Mouse (Mus musculus): ENCODE results near the gene Tcf7l2.

Gene Tcf7l2

GRCm38 (mm10) chr19:55741439-55741928 is at the start of gene Tcf7l2:
Gene Tcf7l2 (plus strand): TSS chr19:55741820.
- peak; percentile 96 for DNase-seq (ENCODE audit: low spot score)

- no peak for DNase-seq (ENCODE audit: low spot score)
These were observed 47.0 kb upstream of the Tcf7l2 start for GRCm38 (mm10) chr19:55694651-55695050.

GRCm38 (mm10) chr19:55695418-55695817 is 46.2 kb upstream of the Tcf7l2 start:
- no peak for DNase-seq (ENCODE audit: low spot score)

- DNase-seq (ENCODE audit: low spot score): no peak
These were observed 42.7 kb upstream of the Tcf7l2 start for GRCm38 (mm10) chr19:55698892-55699291.

GRCm38 (mm10) chr19:55700214-55700568 is 41.4 kb upstream of the Tcf7l2 start:
- no peak for DNase-seq (ENCODE audit: low spot score)

DNA sequence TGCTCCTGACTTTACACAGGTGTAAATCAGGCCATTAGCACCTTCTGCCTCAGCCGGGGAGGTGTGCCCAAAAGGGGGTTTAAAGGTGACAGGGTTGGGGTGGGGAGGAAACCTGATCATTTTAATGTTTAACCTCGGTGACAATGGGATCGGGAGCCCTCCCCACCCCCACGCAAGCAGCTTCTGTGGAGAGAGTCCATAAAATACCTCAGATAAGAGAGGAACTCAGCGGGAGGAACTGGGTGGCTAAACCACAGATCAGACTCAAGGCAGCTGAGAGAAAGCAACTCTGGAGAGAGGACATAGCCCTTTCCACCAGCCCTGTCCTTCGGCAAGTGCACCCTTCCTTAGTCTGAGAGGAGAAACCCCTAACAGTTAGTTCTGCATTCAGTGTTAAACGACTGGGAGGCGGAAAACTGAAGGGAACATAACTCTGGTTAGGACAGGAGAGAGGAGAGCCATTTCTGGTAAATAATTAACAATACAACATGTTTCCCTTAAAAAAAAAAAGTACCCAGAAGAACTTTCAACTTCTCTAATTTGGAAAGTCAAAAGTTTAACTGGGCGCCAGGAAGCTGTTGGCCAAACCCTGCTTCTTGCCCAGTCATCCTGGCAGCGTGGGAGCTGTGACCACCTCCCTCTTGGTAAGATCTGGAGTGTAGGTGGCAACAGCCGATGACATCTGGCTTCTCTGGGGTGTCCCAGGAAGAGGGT is 40.9 kb upstream of the Tcf7l2 start:
- peak; percentile 47 for DNase-seq (ENCODE audit: low spot score)

GRCm38 (mm10) chr19:55701283-55701633 is 40.4 kb upstream of the Tcf7l2 start:
- no peak for DNase-seq (ENCODE audit: low spot score)

DNA sequence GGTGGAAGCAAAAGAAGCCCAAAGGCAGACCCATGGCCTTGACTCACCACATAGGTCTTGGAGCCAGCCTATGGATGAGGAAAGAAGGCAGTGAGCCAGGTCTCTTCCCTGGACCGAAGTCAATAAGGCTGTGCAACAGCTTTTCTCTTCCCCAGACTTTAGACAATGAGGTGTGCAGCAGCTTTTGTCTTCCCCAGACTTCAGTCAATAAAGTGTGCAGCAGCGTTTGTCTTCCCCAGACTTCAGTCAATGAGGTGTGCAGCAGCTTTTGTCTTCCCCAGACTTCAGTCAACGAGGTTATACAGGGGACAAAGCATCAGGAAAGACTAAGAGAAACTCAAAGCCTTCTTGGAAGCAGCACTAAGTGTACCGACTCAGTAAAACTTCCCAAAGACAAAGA is 39.5 kb upstream of the Tcf7l2 start:
- DNase-seq (ENCODE audit: low spot score): no peak

GRCm38 (mm10) chr19:55702716-55703115 is 38.9 kb upstream of the Tcf7l2 start:
- DNase-seq (ENCODE audit: low spot score): no peak

- no peak for DNase-seq (ENCODE audit: low spot score)
These were observed 37.5 kb upstream of the Tcf7l2 start for GRCm38 (mm10) chr19:55704071-55704470.

GRCm38 (mm10) chr19:55706300-55706699 is 35.3 kb upstream of the Tcf7l2 start:
- DNase-seq (ENCODE audit: low spot score): no peak

- no peak for DNase-seq (ENCODE audit: low spot score)
These were observed 34.8 kb upstream of the Tcf7l2 start for GRCm38 (mm10) chr19:55706806-55707205.

- no peak for DNase-seq (ENCODE audit: low spot score)
These were observed 33.5 kb upstream of the Tcf7l2 start for GRCm38 (mm10) chr19:55708031-55708554.

DNA sequence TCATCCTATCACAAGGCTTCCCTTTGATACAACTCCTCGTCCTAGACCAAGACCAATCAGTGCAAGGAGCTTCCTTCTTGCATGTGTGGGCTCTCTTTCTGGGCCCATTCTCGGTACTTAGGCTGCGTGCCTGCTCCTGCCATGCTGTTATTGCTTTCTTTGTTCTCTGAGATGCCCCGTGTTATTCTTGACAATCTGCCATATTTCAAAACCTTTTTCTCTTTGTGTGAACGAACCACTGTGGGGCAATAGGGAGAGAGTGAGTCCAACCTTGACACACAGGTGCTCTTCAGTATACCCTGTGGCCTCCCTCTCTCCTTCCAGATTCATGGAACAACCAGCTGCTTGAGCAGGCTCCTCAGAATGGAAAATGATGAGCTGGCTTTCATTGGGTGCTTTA is 30.8 kb upstream of the Tcf7l2 start:
- DNase-seq (ENCODE audit: low spot score): no peak

- DNase-seq (ENCODE audit: low spot score): no peak
These were observed 29.9 kb upstream of the Tcf7l2 start for GRCm38 (mm10) chr19:55711701-55712100.

DNA sequence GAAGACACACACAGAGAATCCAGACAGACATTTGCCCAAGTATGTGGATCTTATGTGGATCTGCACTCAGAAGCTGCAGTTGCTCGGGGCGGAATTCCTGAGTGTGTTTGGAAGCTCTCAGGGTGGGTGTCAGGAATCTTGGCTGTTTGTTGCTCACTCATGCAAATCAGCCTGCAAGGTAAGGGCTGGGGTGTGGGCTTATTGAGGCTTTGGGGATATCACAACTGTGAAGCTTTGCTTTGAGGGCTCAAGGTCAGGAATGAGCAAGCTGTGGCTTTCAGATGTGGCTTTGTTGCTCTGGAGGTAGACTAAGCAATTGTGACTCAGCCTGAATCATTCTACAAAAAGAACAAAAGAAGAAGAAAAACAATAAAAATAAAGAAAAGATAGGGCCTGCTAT is 28.9 kb upstream of the Tcf7l2 start:
- DNase-seq (ENCODE audit: low spot score): no peak

- DNase-seq (ENCODE audit: low spot score): no peak
These were observed 27.6 kb upstream of the Tcf7l2 start for GRCm38 (mm10) chr19:55714015-55714414.

DNA sequence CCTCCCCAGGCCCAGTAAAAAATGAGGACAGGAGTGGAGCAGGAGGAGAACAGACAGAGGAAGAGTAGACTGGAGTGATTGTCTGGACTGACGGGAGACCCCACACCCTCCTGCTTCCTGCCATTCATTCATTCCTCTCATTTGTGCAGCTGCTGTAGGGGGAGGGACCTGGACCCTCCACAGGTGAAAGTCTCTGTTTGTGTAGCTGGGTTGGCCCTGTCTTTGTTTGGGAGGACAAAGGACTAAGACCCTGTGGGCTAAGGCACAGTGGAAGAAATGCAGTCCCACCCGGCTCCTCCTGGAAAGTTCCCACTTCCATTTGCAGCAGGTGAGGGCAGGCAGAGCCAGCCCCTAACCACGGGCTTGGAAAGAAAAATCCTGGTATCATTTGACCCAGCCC is 27.0 kb upstream of the Tcf7l2 start:
- DNase-seq (ENCODE audit: low spot score): no peak

GRCm38 (mm10) chr19:55719083-55719482 is 22.5 kb upstream of the Tcf7l2 start:
- peak; percentile 63 for DNase-seq (ENCODE audit: low spot score)

GRCm38 (mm10) chr19:55719524-55720408 is 21.9 kb upstream of the Tcf7l2 start:
- DNase-seq (ENCODE audit: low spot score): no peak

DNA sequence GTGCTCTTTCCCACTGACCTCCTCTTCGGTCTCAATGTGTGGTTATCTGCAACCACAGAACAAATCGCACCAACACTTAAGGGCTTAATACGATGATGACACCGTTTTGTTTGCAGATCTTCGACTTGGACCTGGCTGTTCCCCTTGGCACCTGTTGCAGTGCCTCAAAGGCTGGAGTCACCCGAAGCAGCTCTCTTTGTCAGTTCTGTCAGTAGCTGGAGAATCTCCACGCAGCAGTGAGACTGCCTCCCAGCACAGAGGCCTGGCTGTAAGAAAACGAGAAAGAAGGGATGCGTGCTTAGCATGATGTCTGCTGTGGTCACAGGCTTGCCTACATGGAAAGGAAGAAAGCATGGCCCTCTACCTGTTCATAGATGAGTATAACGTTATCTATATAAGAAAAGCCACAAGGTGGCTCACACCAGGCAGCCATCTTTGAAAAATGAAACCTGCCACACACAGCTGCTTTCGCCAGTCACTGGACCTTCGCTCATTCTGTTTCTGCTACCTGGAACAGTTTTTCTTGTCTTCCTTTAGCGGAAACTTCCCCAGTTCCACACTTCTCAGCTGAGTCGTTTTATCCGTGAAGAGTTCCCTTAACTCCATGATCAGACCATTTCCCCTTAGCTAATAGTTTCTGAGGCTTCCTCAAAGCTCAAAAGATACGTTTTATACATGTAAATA is 21.1 kb upstream of the Tcf7l2 start:
- DNase-seq (ENCODE audit: low spot score): no peak

- no peak for DNase-seq (ENCODE audit: low spot score)
These were observed 19.2 kb upstream of the Tcf7l2 start for GRCm38 (mm10) chr19:55722376-55722775.

Measured in testis, postnatal 10 days (tissue).